Mouse (Mus musculus) liver, embryonic 15.5 days (tissue): ENCODE results near the gene Npm1. TPM values are rescaled to one million over a fixed set of nuclear protein-coding genes. Genes with fewer than 3 reads are reported as not detected.

ENCODE experiments used
- ATAC-seq: fragments of 200-750 bp; cut with Nextera tagmentation; 2 replicates; pipeline ENCODE4 v1.8.0; 2017; ENCODE audit warnings: moderate number of reproducible peaks, mild to moderate bottlenecking, moderate library complexity; ENCODE audit not compliant: insufficient read depth
- H3K27ac ChIP-seq: fragments of 300-500 bp; sonication (generic); replicated peaks from 2 replicates; pipeline ENCODE4 v1.5.1; 2015; ENCODE audit warnings: mild to moderate bottlenecking, inconsistent platforms
- H3K27me3 ChIP-seq: fragments of 300-500 bp; sonication (generic); 2 replicates; pipeline ENCODE4 v1.6.1; 2015; ENCODE audit warnings: mild to moderate bottlenecking, inconsistent platforms
- H3K36me3 ChIP-seq: fragments of 300-500 bp; sonication (generic); replicated peaks from 2 replicates; pipeline ENCODE4 v1.6.1; 2015; ENCODE audit warnings: moderate library complexity, mild to moderate bottlenecking, inconsistent platforms
- H3K4me1 ChIP-seq: fragments of 300-500 bp; sonication (generic); replicated peaks from 2 replicates; pipeline ENCODE4 v1.6.1; 2015; ENCODE audit warnings: inconsistent platforms
- H3K4me2 ChIP-seq: fragments of 300-500 bp; sonication (generic); 2 replicates; pipeline ENCODE4 v1.6.1; 2015; ENCODE audit warnings: moderate library complexity, mild to moderate bottlenecking, inconsistent platforms
- H3K4me3 ChIP-seq: fragments of 300-500 bp; sonication (generic); replicated peaks from 2 replicates; pipeline ENCODE4 v1.5.1; 2015; ENCODE audit warnings: mild to moderate bottlenecking, inconsistent platforms
- H3K9ac ChIP-seq: fragments of 300-500 bp; sonication (generic); 2 replicates; pipeline ENCODE4 v1.6.1; 2015; ENCODE audit warnings: moderate library complexity, mild to moderate bottlenecking, inconsistent platforms
- H3K9me3 ChIP-seq: fragments of 300-500 bp; sonication (generic); replicated peaks from 2 replicates; pipeline ENCODE4 v1.6.1; 2016; ENCODE audit warnings: inconsistent platforms
- whole genome bisulfite sequencing: fragments of 180-500 bp; shearing (Covaris S2); methylation state at CpG from one replicate; pipeline ENCODE4 v1.1.7; 2015; ENCODE audit warnings: mixed read lengths; ENCODE audit not compliant: insufficient replicate concordance; 5-methylcytosine and 5-hydroxymethylcytosine counted together
- polyA plus RNA-seq: library from polyadenylated mRNA; unstranded; fragments of >200 nt; fragmentation: Nextera tagmentation; extraction: Ambion mirVana; gene quantifications from 2 replicates; pipeline ENCODE4 v1.2.1, GENCODE M21; 2015

Gene Npm1
- polyA plus RNA-seq, 1 experiment from 2014 or later = 399 TPM

DNA sequence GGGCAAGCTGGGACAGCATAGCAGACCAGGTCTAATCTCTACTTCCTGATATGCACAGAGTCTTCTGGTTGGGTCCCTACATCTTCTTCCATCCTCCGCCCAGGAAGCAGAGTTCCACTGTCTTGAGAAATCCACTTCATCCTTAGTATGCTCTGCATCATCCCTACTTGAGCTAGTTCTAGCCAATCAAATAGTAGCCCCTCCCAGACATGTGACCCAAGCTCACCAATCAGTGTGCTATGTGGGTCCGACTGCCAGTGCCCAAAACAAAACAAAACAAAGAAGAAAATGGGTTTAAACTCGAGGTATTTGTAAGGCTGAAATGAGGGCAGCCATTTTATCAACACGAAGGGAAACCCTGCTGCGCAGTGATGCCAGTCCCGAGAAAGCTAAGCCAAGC is 44.5 kb downstream of the Npm1 start:
- H3K9ac ChIP-seq = no peak overlapping the region
- no peaks in the 10 kb centered on the region for H3K9me3 ChIP-seq
- H3K4me3 ChIP-seq = no peak overlapping the region
- WGBS = 50% methylated on average over 6 of the region's 6 CpGs
- H3K27ac ChIP-seq = no peak overlapping the region
- H3K4me2 ChIP-seq = no peak overlapping the region
- H3K4me1 ChIP-seq = no peaks in the 10 kb centered on the region
- no peaks in the 10 kb centered on the region for H3K36me3 ChIP-seq
- no peak for ATAC-seq
- peaks cover 35% of the 10 kb centered on the region for H3K27me3 ChIP-seq

DNA sequence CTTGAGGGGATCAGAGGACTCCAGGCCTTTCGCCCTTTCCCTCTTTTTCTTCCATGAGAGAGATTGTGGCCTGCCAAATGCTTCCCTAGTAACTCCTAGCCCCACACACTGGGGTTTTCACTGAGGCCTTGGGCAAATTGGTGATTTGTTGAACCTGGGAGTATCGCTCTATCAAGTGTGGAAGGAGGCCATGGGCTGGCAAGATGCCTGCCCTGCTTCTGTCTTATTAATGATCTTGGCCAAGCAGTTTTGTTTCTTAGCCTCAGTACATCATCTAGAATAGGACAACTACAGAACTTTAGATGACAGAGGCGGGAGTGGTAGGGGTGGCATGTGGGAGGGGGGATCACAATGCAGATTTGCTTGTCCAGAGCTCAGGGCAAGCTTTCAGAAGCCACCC is 47.2 kb downstream of the Npm1 start:
- Histone ChIP-seq H3K27ac (no peak overlapping the region), H3K9ac (no peak overlapping the region), H3K36me3 (no peaks in the 10 kb centered on the region), H3K4me3 (no peak overlapping the region), H3K4me2 (no peak overlapping the region), H3K27me3 (peaks cover 8% of the 10 kb centered on the region), H3K9me3 (no peaks in the 10 kb centered on the region), H3K4me1 (no peaks in the 10 kb centered on the region)
- no peak for ATAC-seq
- WGBS = 67% methylated on average over 3 of the region's 3 CpGs

DNA sequence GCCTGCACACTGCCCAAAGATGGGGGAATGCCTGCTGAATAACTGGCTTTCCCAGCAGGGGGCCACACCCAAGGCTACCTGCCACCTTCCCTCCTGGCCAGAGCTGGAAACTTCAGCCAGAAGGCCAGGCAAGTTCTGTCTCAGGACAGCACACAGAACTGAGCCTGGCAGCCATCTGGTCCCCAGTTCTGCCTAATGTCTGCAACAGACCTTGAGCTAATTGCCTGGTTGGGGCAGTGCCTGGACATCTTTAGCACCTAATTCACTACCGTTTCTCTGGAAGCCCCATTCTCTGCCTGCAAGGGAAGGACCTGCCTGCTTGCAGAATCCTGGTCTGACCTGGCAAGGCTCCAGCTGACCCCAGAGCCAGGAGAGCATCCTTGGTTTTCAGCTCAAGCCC is 50.6 kb downstream of the Npm1 start:
- ATAC-seq = no peak
- H3K36me3 ChIP-seq = no peaks in the 10 kb centered on the region
- H3K4me2 ChIP-seq = no peak overlapping the region

DNA sequence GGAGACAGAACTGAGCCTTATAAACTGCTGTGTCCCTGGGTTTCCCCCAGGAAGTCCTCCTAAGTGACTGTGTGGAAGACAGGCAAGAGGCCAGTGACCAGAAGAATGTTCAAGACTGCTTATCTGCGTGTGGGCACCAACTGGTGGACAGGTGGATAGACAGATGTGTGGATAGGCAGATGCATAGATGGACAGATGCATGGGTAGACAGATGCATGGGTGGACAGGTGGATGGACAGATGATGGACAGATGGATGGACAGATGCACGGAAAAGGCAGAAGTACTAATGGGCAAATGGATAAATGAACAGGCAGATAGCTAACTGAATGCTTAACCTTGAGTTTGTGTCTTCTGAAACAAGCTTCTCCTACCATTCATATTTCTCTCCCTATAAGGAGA is 52.9 kb downstream of the Npm1 start:
- Histone ChIP-seq H3K36me3 (no peaks in the 10 kb centered on the region), H3K4me2 (no peak overlapping the region), H3K9ac (no peak overlapping the region), H3K9me3 (no peaks in the 10 kb centered on the region), H3K4me1 (no peaks in the 10 kb centered on the region), H3K4me3 (no peak overlapping the region), H3K27me3 (no peaks in the 10 kb centered on the region), H3K27ac (no peak overlapping the region)
- 51% methylated on average over 2 of the region's 2 CpGs for WGBS
- no peak for ATAC-seq

More for the DNA sequence above, 50.6 kb downstream of the Npm1 start:
- Histone ChIP-seq H3K9me3 (no peaks in the 10 kb centered on the region), H3K27ac (no peak overlapping the region), H3K4me1 (no peaks in the 10 kb centered on the region), H3K27me3 (no peaks in the 10 kb centered on the region), H3K4me3 (no peak overlapping the region), H3K9ac (no peak overlapping the region)
- 6% methylated on average over 1 of the region's 1 CpGs for WGBS

GRCm38 (mm10) chr11:33107540-33107939 is 55.5 kb downstream of the Npm1 start:
- no peak for ATAC-seq
- Histone ChIP-seq H3K9me3 (no peaks in the 10 kb centered on the region), H3K36me3 (no peaks in the 10 kb centered on the region), H3K4me1 (no peaks in the 10 kb centered on the region), H3K4me3 (no peak overlapping the region), H3K27me3 (no peaks in the 10 kb centered on the region), H3K4me2 (no peak overlapping the region), H3K9ac (no peak overlapping the region), H3K27ac (no peak overlapping the region)
- 39% methylated on average over 3 of the region's 3 CpGs for WGBS

- no peak for ATAC-seq
- Histone ChIP-seq H3K9me3 (no peaks in the 10 kb centered on the region), H3K4me2 (no peak overlapping the region), H3K27me3 (no peaks in the 10 kb centered on the region), H3K9ac (no peak overlapping the region), H3K27ac (no peak overlapping the region), H3K4me3 (no peak overlapping the region), H3K4me1 (no peaks in the 10 kb centered on the region), H3K36me3 (no peaks in the 10 kb centered on the region)
- 60% methylated on average over 8 of the region's 8 CpGs for WGBS
These were observed 58.1 kb downstream of the Npm1 start for GRCm38 (mm10) chr11:33104911-33105316.

DNA sequence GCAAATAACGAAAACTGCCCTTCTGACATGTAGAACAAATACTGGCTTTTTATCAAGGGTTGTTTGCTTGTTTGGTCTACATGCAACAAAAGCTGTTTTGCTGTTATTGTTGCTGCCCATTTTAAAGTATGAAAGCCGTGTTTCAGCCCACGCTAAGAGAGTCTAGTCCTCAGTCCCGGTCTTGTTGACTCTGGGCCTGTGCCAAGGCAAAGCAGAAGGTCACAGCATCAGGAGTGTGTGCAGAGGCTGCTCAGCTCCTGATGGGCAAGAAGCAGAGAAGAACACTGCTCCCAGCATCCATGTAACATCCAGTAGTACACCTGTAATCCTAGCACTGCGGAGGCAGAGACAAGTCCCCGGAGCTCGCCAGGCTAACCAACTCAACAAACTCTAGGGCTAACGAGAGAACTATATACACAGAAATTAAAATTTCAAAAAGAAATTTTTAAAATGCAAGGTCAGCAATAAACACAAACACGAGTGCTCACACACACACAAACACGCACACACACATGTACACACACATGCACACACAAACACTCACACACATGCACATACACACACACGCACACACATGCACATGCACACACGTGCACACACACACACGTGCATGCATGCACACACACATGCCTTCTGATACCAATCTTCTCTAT is 59.6 kb downstream of the Npm1 start:
- H3K9me3 ChIP-seq = no peaks in the 10 kb centered on the region
- ATAC-seq = no peak
- H3K36me3 ChIP-seq = no peaks in the 10 kb centered on the region
- WGBS = 61% methylated on average over 13 of the region's 13 CpGs
- H3K4me2 ChIP-seq = no peak overlapping the region
- no peaks in the 10 kb centered on the region for H3K4me1 ChIP-seq
- H3K27ac ChIP-seq = no peak overlapping the region
- no peak overlapping the region for H3K9ac ChIP-seq
- H3K27me3 ChIP-seq = no peaks in the 10 kb centered on the region
- no peak overlapping the region for H3K4me3 ChIP-seq

Other genes with a start within 250 kb of the Npm1 start
- 0.17 and 0.23 TPM in 2 replicates for gene Fgf18, start 15.8 kb downstream of the Npm1 start, polyA plus RNA-seq
- not detected in 2 replicates for gene Tlx3, start 40.4 kb upstream of the Npm1 start, polyA plus RNA-seq
- gene Gm12117, start 113.5 kb upstream of the Npm1 start, polyA plus RNA-seq = not detected in 2 replicates